ENCODE assay signal across 8 mouse cellular contexts in genomic region chr1:192855474-192856230, GRCm38 (mm10). TPM values are rescaled to one million over a fixed set of nuclear protein-coding genes. Genes with fewer than 3 reads are reported as not detected.
A peak's percentile ranks its signal among the peaks of the same experiment; 100 is the strongest.
DNase-seq lines count a peak whose midpoint lies in the region; ATAC-seq and TF ChIP-seq lines count a peak whose summit lies in the region.
"Had no signal": no experiment of that assay in that cellular context is flagged by ENCODE, and none has a peak within 500 bp of the region (broad histone marks: within the 10 kb centered on the region; RNA-seq: fewer than 3 reads in every experiment).

Gene Sertad4 (minus strand): TSS chr1:192855756.

- peak within 1 kb of the TSS; percentile 97 for H3K27ac ChIP-seq in hindbrain, embryonic 14.5 days
- peak within 1 kb of the TSS; percentile 78 for H3K27ac ChIP-seq in midbrain, embryonic 11.5 days (ENCODE audit: low read depth, low read length)
- peak within 1 kb of the TSS; percentile 89 for H3K27ac ChIP-seq in stomach, postnatal 0 days (replicated peaks)

- no peak for TF ChIP-seq EP300 in stomach, postnatal 0 days (optimal IDR thresholded peaks at IDR 0.05)

- peak; percentile 88 for DNase-seq in adipocyte (ENCODE audit: low spot score)
- peak; percentile 57 for DNase-seq in cerebellum, adult 9-11 months
- peak; percentile 68 for DNase-seq in gastrocnemius, adult 18-20 months (ENCODE audit: low spot score)
- peak; percentile 71 for DNase-seq in hindbrain, embryonic 14.5 days (ENCODE audit: low spot score)
- peak; percentile 28 to 52 for DNase-seq in left cerebral cortex, postnatal 25 days (ENCODE audit: low spot score in 2 of 2)
- peak; percentile 94 for DNase-seq in midbrain, embryonic 11.5 days (ENCODE audit: low spot score, missing footprints)
- peak; percentile 74 for DNase-seq in stomach, postnatal 0 days (ENCODE audit: low spot score)

- peaks cover 48% of the 10 kb centered on the region for H3K4me1 ChIP-seq in hindbrain, embryonic 14.5 days (replicated peaks; ENCODE audit: control insufficient read depth, insufficient read depth, low read length)
- H3K4me1 ChIP-seq in midbrain, embryonic 11.5 days (ENCODE audit: control insufficient read depth, insufficient read depth, low read length) = peaks cover 33% of the 10 kb centered on the region
- peaks cover 5% of the 10 kb centered on the region for H3K4me1 ChIP-seq in stomach, postnatal 0 days (replicated peaks; ENCODE audit: control insufficient read depth, insufficient read depth)

- no peak for TF ChIP-seq CTCF in stomach, postnatal 0 days (IDR thresholded peaks at IDR 0.05; ENCODE audit: low read depth)

- no peaks in the 10 kb centered on the region for H3K9me3 ChIP-seq in hindbrain, embryonic 14.5 days (ENCODE audit: control insufficient read depth, low read length)
- H3K9me3 ChIP-seq in midbrain, embryonic 11.5 days (ENCODE audit: control insufficient read depth, low read length) = no peaks in the 10 kb centered on the region
- H3K9me3 ChIP-seq in stomach, postnatal 0 days (ENCODE audit: control insufficient read depth, low read length) = no peaks in the 10 kb centered on the region

- H3K4me3 ChIP-seq in hindbrain, embryonic 14.5 days (replicated peaks; ENCODE audit: low read length) = peak within 1 kb of the TSS; percentile 92
- peak within 1 kb of the TSS; percentile 79 for H3K4me3 ChIP-seq in midbrain, embryonic 11.5 days (ENCODE audit: low read depth, low read length)
- peak within 1 kb of the TSS; percentile 81 for H3K4me3 ChIP-seq in stomach, postnatal 0 days (ENCODE audit: low read depth, low read length)

- ATAC-seq in hindbrain, embryonic 14.5 days (ENCODE audit: low FRiP score) = peak; percentile 52
- ATAC-seq in midbrain, embryonic 11.5 days (ENCODE audit: low FRiP score) = peak; percentile 70
- peak; percentile 35; the same call in 1 of the 2 replicates for ATAC-seq in stomach, postnatal 0 days (ENCODE audit: low FRiP score, low TSS enrichment)

- H3K36me3 ChIP-seq in hindbrain, embryonic 14.5 days (replicated peaks; ENCODE audit: control insufficient read depth, insufficient read depth) = no peaks in the 10 kb centered on the region
- H3K36me3 ChIP-seq in midbrain, embryonic 11.5 days (ENCODE audit: control insufficient read depth, insufficient read depth, low read length) = no peaks in the 10 kb centered on the region
- no peaks in the 10 kb centered on the region for H3K36me3 ChIP-seq in stomach, postnatal 0 days (ENCODE audit: control insufficient read depth, insufficient read depth, low read length)

- WGBS in hindbrain, embryonic 14.5 days = under 1% methylated on average over 51 of the region's 75 CpGs
- under 1% methylated on average over 58 of the region's 75 CpGs for WGBS in midbrain, embryonic 11.5 days
- under 1% methylated on average over 42 of the region's 75 CpGs for whole genome bisulfite sequencing in stomach, postnatal 0 days

- intact Hi-C loops in left cerebral cortex, postnatal 25 days (cut with DNase I) = no loop called here

- H3K4me2 ChIP-seq in hindbrain, embryonic 14.5 days (replicated peaks) = peak within 1 kb of the TSS; percentile 84
- H3K4me2 ChIP-seq in midbrain, embryonic 11.5 days = peak within 1 kb of the TSS; percentile 98
- peak within 1 kb of the TSS; percentile 95 for H3K4me2 ChIP-seq in stomach, postnatal 0 days (replicated peaks; ENCODE audit: low read depth)

- H3K27me3 ChIP-seq in hindbrain, embryonic 14.5 days (ENCODE audit: control insufficient read depth, insufficient read depth, low read length) = peaks cover 17% of the 10 kb centered on the region
- H3K27me3 ChIP-seq in midbrain, embryonic 11.5 days (ENCODE audit: control insufficient read depth, insufficient read depth, low read length) = peaks cover 37% of the 10 kb centered on the region
- H3K27me3 ChIP-seq in stomach, postnatal 0 days (ENCODE audit: control insufficient read depth, insufficient read depth, low read length) = no peaks in the 10 kb centered on the region

- H3K9ac ChIP-seq in hindbrain, embryonic 14.5 days = peak within 1 kb of the TSS; percentile 95
- peak within 1 kb of the TSS; percentile 89 for H3K9ac ChIP-seq in midbrain, embryonic 11.5 days (ENCODE audit: low read length)
- H3K9ac ChIP-seq in stomach, postnatal 0 days (ENCODE audit: low read length) = peak within 1 kb of the TSS; percentile 83

RNA-seq across cellular contexts. Expression of gene Sertad4, which starts in this region (rescaled TPM):
- 1 to 10 TPM in 1 of 2 experiments, under 1 TPM in 1; 0.66 to 2.6 TPM for total RNA-seq in gastrocnemius, adult 18-20 months (2021)
- polyA plus RNA-seq in hindbrain, embryonic 14.5 days (2014; fragmentation: Nextera tagmentation; extraction: Ambion mirVana) = 21.6 and 25.0 TPM in 2 replicates
- total RNA-seq in left cerebral cortex, postnatal 25 days (2021) = 10 to 100 TPM; 14.4 to 17.9 TPM
- 14.3 and 14.9 TPM in 2 replicates for polyA plus RNA-seq in midbrain, embryonic 11.5 days (2014; fragmentation: Nextera tagmentation; extraction: Ambion mirVana)
- polyA plus RNA-seq in stomach, postnatal 0 days (2015; fragmentation: Nextera tagmentation; extraction: Ambion mirVana) = 5.7 and 6.6 TPM in 2 replicates
- total RNA-seq: hematopoietic stem cell, adult 5-6 weeks had no signal

Comparison
In these comparisons a context has a peak if more than half of its experiments do, and no peak if none do; other contexts are left out.
1. Peak in every context shown above with its lines: DNase-seq, ATAC-seq, H3K4me3 ChIP-seq and H3K27ac ChIP-seq.
2. RNA of gene Sertad4 (total RNA-seq): 14.4 to 17.9 TPM in left cerebral cortex, postnatal 25 days; 0.66 to 2.6 TPM in gastrocnemius, adult 18-20 months; every median in the first group is over 4 times any median in the second.
3. DNase-seq: peak in every context shown above with its lines; median percentile 94 in midbrain, embryonic 11.5 days; 88 in adipocyte; 74 in stomach, postnatal 0 days; 71 in hindbrain, embryonic 14.5 days; 68 in gastrocnemius, adult 18-20 months; 57 in cerebellum, adult 9-11 months; 40 in left cerebral cortex, postnatal 25 days.